Mouse (Mus musculus) thymus, adult 2 months (tissue): Measurements from ENCODE around the gene Dock8. TPM values are rescaled to one million over a fixed set of nuclear protein-coding genes. Genes with fewer than 3 reads are reported as not detected.

Source experiments
- DNase-seq: peaks from one replicate; pipeline ENCODE4 v3.0.0; 2021
- H3K27ac ChIP-seq: fragments of 200-500 bp; 2 replicates; pipeline ENCODE4 v1.5.1; 2012; ENCODE audit warnings: low read length, control low read depth; ENCODE audit not compliant: control insufficient read depth, insufficient read depth
- H3K27me3 ChIP-seq: fragments of 200-500 bp; 2 replicates; pipeline ENCODE4 v1.6.1; 2012; ENCODE audit warnings: mild to moderate bottlenecking, low read length, moderate library complexity, mixed read lengths; ENCODE audit not compliant: control insufficient read depth, insufficient read depth
- H3K36me3 ChIP-seq: fragments of 200-500 bp; 2 replicates; pipeline ENCODE4 v1.6.1; 2012; ENCODE audit warnings: mild to moderate bottlenecking, low read length, moderate library complexity; ENCODE audit not compliant: control insufficient read depth, insufficient read depth
- H3K4me1 ChIP-seq: fragments of 200-500 bp; replicated peaks from 2 replicates; pipeline ENCODE4 v1.6.1; 2012; ENCODE audit warnings: low read length; ENCODE audit not compliant: control insufficient read depth, insufficient read depth
- H3K4me3 ChIP-seq: fragments of 200-500 bp; 2 replicates; pipeline ENCODE4 v1.5.1; 2012; ENCODE audit warnings: mild to moderate bottlenecking, low read length, control low read depth, moderate library complexity; ENCODE audit not compliant: control insufficient read depth, insufficient read depth
- CTCF ChIP-seq: fragments of 200-500 bp; IDR thresholded peaks from 2 replicates; pipeline ENCODE4 v1.5.1; 2012; ENCODE audit warnings: mild to moderate bottlenecking, control low read depth, low read length, moderate library complexity, borderline replicate concordance; ENCODE audit not compliant: control insufficient read depth, poor library complexity, insufficient read depth; ENCODE audit errors: extremely low read depth
- POLR2A ChIP-seq: fragments of 200-500 bp; IDR thresholded peaks from 2 replicates; pipeline ENCODE4 v1.6.1; 2012; ENCODE audit warnings: mild to moderate bottlenecking, low read length, control low read depth, moderate library complexity; ENCODE audit not compliant: control insufficient read depth, poor library complexity, insufficient read depth; ENCODE audit errors: extremely low read depth
- WGBS: fragments of 180-500 bp; shearing (Covaris S2); methylation state at CpG from one replicate; pipeline ENCODE4 v1.1.7; 2018; 5-methylcytosine and 5-hydroxymethylcytosine counted together
- polyA plus RNA-seq: library from polyadenylated mRNA; depleted of rRNA; stranded (reverse); fragments of >200 nt; gene quantifications from 2 replicates; pipeline ENCODE4 v1.2.3, GENCODE M21; 2012

Gene Dock8
- polyA plus RNA-seq, 1 experiment = 87.3 TPM

GRCm38 (mm10) chr19:24977991-24978390 lies 21.3 kb upstream of the Dock8 start:
- 94% methylated on average over 11 of the region's 11 CpGs for WGBS
- Histone ChIP-seq H3K4me1 (peaks cover 4% of the 10 kb centered on the region), H3K36me3 (no peaks in the 10 kb centered on the region), H3K27ac (no peak overlapping the region), H3K4me3 (no peak overlapping the region), H3K27me3 (no peaks in the 10 kb centered on the region)
- DNase-seq = no peak
- TF ChIP-seq POLR2A = no peak
- no peak for TF ChIP-seq CTCF

DNA sequence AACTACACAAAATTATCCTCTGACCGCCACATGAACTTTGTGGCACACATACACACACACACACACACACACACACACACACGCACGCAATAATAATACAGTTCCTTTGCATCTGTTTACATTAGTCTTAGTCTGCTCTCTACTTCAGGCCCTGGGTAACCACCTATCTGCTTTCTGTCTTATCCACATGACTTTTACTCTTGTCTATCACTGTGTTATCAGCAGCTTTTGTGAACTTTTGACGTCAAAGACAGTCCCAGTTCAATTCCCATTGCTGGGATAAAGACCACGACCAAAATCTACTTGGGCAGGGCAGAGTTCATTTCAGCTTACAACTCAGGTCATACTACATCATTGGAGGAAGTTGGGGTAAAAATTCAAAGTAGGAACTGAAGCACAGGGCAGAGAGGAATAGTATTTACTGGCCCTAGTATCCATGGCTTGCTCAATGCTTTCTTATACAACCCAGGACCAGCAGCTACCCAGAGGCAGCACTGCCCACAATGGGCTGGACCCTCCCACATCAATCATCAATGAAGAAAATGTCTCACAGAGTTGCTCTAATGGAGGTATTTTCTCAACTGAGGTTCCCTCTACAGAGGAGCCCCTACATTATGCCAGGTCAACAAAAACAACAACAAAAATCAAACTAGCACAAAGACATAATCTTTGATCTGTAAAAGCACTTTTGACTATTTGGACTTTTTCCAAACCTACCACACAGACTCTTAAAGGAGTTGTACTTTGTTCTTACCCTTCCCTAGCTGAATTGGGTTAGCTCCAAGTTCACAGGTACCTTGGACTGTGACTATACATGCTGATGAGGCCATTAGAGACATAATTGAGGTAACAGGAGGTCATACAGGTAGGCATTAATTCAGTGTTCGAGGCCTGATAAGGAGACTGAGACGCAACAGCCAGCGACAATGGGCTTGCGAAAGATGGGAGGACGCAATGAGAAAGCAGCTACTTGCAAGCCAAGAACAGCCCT lies 20.2 kb upstream of the Dock8 start:
- WGBS = 92% methylated on average over 10 of the region's 10 CpGs
- H3K4me3 ChIP-seq = no peak overlapping the region
- no peak overlapping the region for H3K27ac ChIP-seq

DNA sequence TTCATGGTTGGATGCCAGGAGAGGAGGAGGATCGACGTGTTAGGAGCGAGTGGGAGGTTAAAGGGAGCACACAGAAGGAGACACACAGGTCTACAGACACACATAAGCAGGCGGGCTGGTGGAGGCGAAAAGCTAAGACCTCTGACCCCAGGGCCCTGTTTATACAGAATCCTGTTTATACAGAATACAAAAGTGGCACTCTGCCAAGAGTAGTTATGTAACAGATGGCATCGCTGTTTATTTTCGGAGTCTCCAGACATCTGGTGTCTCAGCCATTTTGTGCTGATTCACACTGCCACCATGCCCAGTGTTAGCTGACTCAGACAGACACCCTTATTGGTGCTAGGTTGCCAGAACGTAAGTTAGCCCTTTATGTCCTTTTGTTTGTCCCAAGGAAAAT lies 18.0 kb upstream of the Dock8 start:
- Histone ChIP-seq H3K27ac (no peak overlapping the region), H3K27me3 (no peaks in the 10 kb centered on the region), H3K4me3 (no peak overlapping the region), H3K4me1 (peaks cover 4% of the 10 kb centered on the region), H3K36me3 (no peaks in the 10 kb centered on the region)
- TF ChIP-seq POLR2A = no peak
- no peak for TF ChIP-seq CTCF
- no peak for DNase-seq
- 86% methylated on average over 8 of the region's 8 CpGs for WGBS

More for the DNA sequence above, 20.2 kb upstream of the Dock8 start:
- TF ChIP-seq CTCF (no peak), POLR2A (no peak)
- no peak for DNase-seq
- no peaks in the 10 kb centered on the region for H3K27me3 ChIP-seq
- H3K36me3 ChIP-seq = no peaks in the 10 kb centered on the region
- peaks cover 4% of the 10 kb centered on the region for H3K4me1 ChIP-seq

- 94% methylated on average over 4 of the region's 4 CpGs for WGBS
- Histone ChIP-seq H3K27ac (no peak overlapping the region), H3K4me3 (no peak overlapping the region), H3K36me3 (no peaks in the 10 kb centered on the region), H3K27me3 (no peaks in the 10 kb centered on the region), H3K4me1 (peaks cover 4% of the 10 kb centered on the region)
- DNase-seq = no peak
- TF ChIP-seq POLR2A = no peak
- TF ChIP-seq CTCF = no peak
Measured at GRCm38 (mm10) chr19:24983050-24983449, 16.3 kb upstream of the Dock8 start.

GRCm38 (mm10) chr19:24983857-24984498 lies 15.4 kb upstream of the Dock8 start:
- Histone ChIP-seq H3K4me1 (peaks cover 4% of the 10 kb centered on the region), H3K27ac (no peak overlapping the region), H3K4me3 (no peak overlapping the region), H3K36me3 (no peaks in the 10 kb centered on the region), H3K27me3 (no peaks in the 10 kb centered on the region)
- no peak for TF ChIP-seq POLR2A
- no peak for TF ChIP-seq CTCF
- DNase-seq = no peak
- 45% methylated on average over 7 of the region's 7 CpGs for WGBS

GRCm38 (mm10) chr19:24985045-24985444 lies 14.3 kb upstream of the Dock8 start:
- Histone ChIP-seq H3K36me3 (no peaks in the 10 kb centered on the region), H3K4me1 (peaks cover 4% of the 10 kb centered on the region), H3K4me3 (no peak overlapping the region), H3K27ac (no peak overlapping the region), H3K27me3 (no peaks in the 10 kb centered on the region)
- TF ChIP-seq POLR2A (no peak), CTCF (no peak)
- WGBS = 96% methylated on average over 2 of the region's 2 CpGs
- no peak for DNase-seq
